Mouse (Mus musculus) liver, embryonic 11.5 days (tissue): ENCODE measurements at regions not wholly inside any gene's neighbourhood (a gene's known extent, or its start where the extent isn't known, plus 50 kb on each side); places are given as distances from the start of the nearest gene placed in this dataset.

Source experiments
- ATAC-seq: fragments of 200-750 bp; cut with Nextera tagmentation; replicated peaks from 2 replicates; pipeline ENCODE4 v1.8.0; 2017; ENCODE audit warnings: moderate number of reproducible peaks, mild to moderate bottlenecking, moderate TSS enrichment, moderate library complexity; ENCODE audit not compliant: low FRiP score
- DNase-seq: peaks from one replicate; pipeline ENCODE4 v3.0.0-alpha.2; 2017; ENCODE audit warnings: low spot score
- H3K27ac ChIP-seq: fragments of 300-500 bp; sonication (generic); 2 replicates; pipeline ENCODE4 v1.5.1; 2014; ENCODE audit warnings: mild to moderate bottlenecking, low read depth, low read length, control low read depth
- H3K27me3 ChIP-seq: fragments of 300-500 bp; sonication (generic); replicated peaks from 2 replicates; pipeline ENCODE4 v1.6.1; 2014; ENCODE audit warnings: low read length, mixed read lengths; ENCODE audit not compliant: control insufficient read depth, insufficient read depth
- H3K36me3 ChIP-seq: fragments of 300-500 bp; sonication (generic); 2 replicates; pipeline ENCODE4 v1.6.1; 2014; ENCODE audit warnings: mild to moderate bottlenecking, low read length, moderate library complexity, mixed read lengths; ENCODE audit not compliant: control insufficient read depth, insufficient read depth
- H3K4me1 ChIP-seq: fragments of 300-500 bp; sonication (generic); replicated peaks from 2 replicates; pipeline ENCODE4 v1.6.1; 2014; ENCODE audit warnings: low read length, mixed read lengths; ENCODE audit not compliant: control insufficient read depth, insufficient read depth
- H3K4me2 ChIP-seq: fragments of 300-500 bp; sonication (generic); 2 replicates; pipeline ENCODE4 v1.6.1; 2014; ENCODE audit warnings: mild to moderate bottlenecking, control low read depth, moderate library complexity
- H3K4me3 ChIP-seq: fragments of 300-500 bp; sonication (generic); 2 replicates; pipeline ENCODE4 v1.5.1; 2014; ENCODE audit warnings: low read depth, low read length, control low read depth
- H3K9ac ChIP-seq: fragments of 300-500 bp; sonication (generic); 2 replicates; pipeline ENCODE4 v1.6.1; 2014; ENCODE audit warnings: low read depth, low read length, control low read depth
- H3K9me3 ChIP-seq: fragments of 300-500 bp; sonication (generic); 2 replicates; pipeline ENCODE4 v1.6.1; 2016; ENCODE audit warnings: low read length, inconsistent platforms, mixed read lengths; ENCODE audit not compliant: control insufficient read depth
- WGBS: fragments of 180-500 bp; shearing (Covaris S2); extraction: QIAGEN DNeasy Blood & Tissue Kit; methylation state at CpG from one replicate; pipeline ENCODE4 v1.1.7; 2014; 5-methylcytosine and 5-hydroxymethylcytosine counted together

- H3K4me2 ChIP-seq, result no peak overlapping the region
- no peak overlapping the region for H3K27ac ChIP-seq
- ATAC-seq (no peak), DNase-seq (no peak)
- H3K4me3 ChIP-seq, result no peak overlapping the region
- no peaks in the 10 kb centered on the region for H3K27me3 ChIP-seq
- no peaks in the 10 kb centered on the region for H3K9me3 ChIP-seq
- 70% methylated on average over 10 of the region's 10 CpGs for WGBS
- no peaks in the 10 kb centered on the region for H3K4me1 ChIP-seq
- H3K9ac ChIP-seq, result no peak overlapping the region
- no peaks in the 10 kb centered on the region for H3K36me3 ChIP-seq
Measured at GRCm38 (mm10) chr9:47054595-47054994, 56.1 kb downstream of the Gm4791 start.

GRCm38 (mm10) chr9:47055558-47055957 lies 57.0 kb downstream of the Gm4791 start:
- no peaks in the 10 kb centered on the region for H3K4me1 ChIP-seq
- DNase-seq, result no peak
- no peak for ATAC-seq
- H3K9me3 ChIP-seq, result no peaks in the 10 kb centered on the region
- H3K4me2 ChIP-seq, result no peak overlapping the region
- no peak overlapping the region for H3K27ac ChIP-seq
- no peaks in the 10 kb centered on the region for H3K36me3 ChIP-seq
- no peak overlapping the region for H3K9ac ChIP-seq
- no peak overlapping the region for H3K4me3 ChIP-seq
- WGBS, result 79% methylated on average over 6 of the region's 6 CpGs
- no peaks in the 10 kb centered on the region for H3K27me3 ChIP-seq

GRCm38 (mm10) chr9:47059339-47060005 lies 60.9 kb downstream of the Gm4791 start:
- no peak overlapping the region for H3K4me3 ChIP-seq
- 75% methylated on average over 7 of the region's 7 CpGs for WGBS
- no peaks in the 10 kb centered on the region for H3K27me3 ChIP-seq
- no peaks in the 10 kb centered on the region for H3K4me1 ChIP-seq
- no peaks in the 10 kb centered on the region for H3K9me3 ChIP-seq
- H3K36me3 ChIP-seq, result no peaks in the 10 kb centered on the region
- H3K4me2 ChIP-seq, result no peak overlapping the region
- ATAC-seq (no peak), DNase-seq (no peak)
- H3K27ac ChIP-seq, result no peak overlapping the region
- H3K9ac ChIP-seq, result no peak overlapping the region

GRCm38 (mm10) chr9:47060757-47061156 lies 62.2 kb downstream of the Gm4791 start:
- 80% methylated on average over 2 of the region's 2 CpGs for WGBS
- ATAC-seq, result no peak
- no peaks in the 10 kb centered on the region for H3K36me3 ChIP-seq
- no peaks in the 10 kb centered on the region for H3K9me3 ChIP-seq
- H3K4me3 ChIP-seq, result no peak overlapping the region
- no peaks in the 10 kb centered on the region for H3K4me1 ChIP-seq
- no peak for DNase-seq
- H3K27me3 ChIP-seq, result no peaks in the 10 kb centered on the region
- no peak overlapping the region for H3K27ac ChIP-seq
- H3K9ac ChIP-seq, result no peak overlapping the region
- no peak overlapping the region for H3K4me2 ChIP-seq

GRCm38 (mm10) chr9:47062516-47062915 lies 64.0 kb downstream of the Gm4791 start:
- H3K9me3 ChIP-seq, result no peaks in the 10 kb centered on the region
- H3K36me3 ChIP-seq, result no peaks in the 10 kb centered on the region
- H3K4me3 ChIP-seq, result no peak overlapping the region
- no peak for DNase-seq
- no peak overlapping the region for H3K4me2 ChIP-seq
- 79% methylated on average over 7 of the region's 7 CpGs for WGBS
- ATAC-seq, result no peak
- no peak overlapping the region for H3K27ac ChIP-seq
- H3K4me1 ChIP-seq, result no peaks in the 10 kb centered on the region
- no peak overlapping the region for H3K9ac ChIP-seq
- H3K27me3 ChIP-seq, result no peaks in the 10 kb centered on the region

GRCm38 (mm10) chr9:47063751-47064150 lies 65.2 kb downstream of the Gm4791 start:
- WGBS, result 74% methylated on average over 5 of the region's 5 CpGs
- no peak overlapping the region for H3K27ac ChIP-seq
- H3K4me3 ChIP-seq, result no peak overlapping the region
- H3K4me1 ChIP-seq, result no peaks in the 10 kb centered on the region
- no peak overlapping the region for H3K9ac ChIP-seq
- no peaks in the 10 kb centered on the region for H3K9me3 ChIP-seq
- DNase-seq (no peak), ATAC-seq (no peak)
- H3K27me3 ChIP-seq, result no peaks in the 10 kb centered on the region
- no peak overlapping the region for H3K4me2 ChIP-seq
- no peaks in the 10 kb centered on the region for H3K36me3 ChIP-seq

GRCm38 (mm10) chr9:47064463-47065032 lies 66.0 kb downstream of the Gm4791 start:
- 72% methylated on average over 5 of the region's 5 CpGs for WGBS
- Histone ChIP-seq H3K27ac (no peak overlapping the region), H3K4me3 (no peak overlapping the region), H3K4me1 (no peaks in the 10 kb centered on the region), H3K27me3 (no peaks in the 10 kb centered on the region), H3K36me3 (no peaks in the 10 kb centered on the region), H3K9me3 (no peaks in the 10 kb centered on the region), H3K4me2 (no peak overlapping the region), H3K9ac (no peak overlapping the region)
- ATAC-seq (no peak), DNase-seq (no peak)

- no peak for ATAC-seq
- no peaks in the 10 kb centered on the region for H3K36me3 ChIP-seq
- H3K4me3 ChIP-seq, result no peak overlapping the region
- H3K4me2 ChIP-seq, result no peak overlapping the region
- no peak overlapping the region for H3K27ac ChIP-seq
- H3K4me1 ChIP-seq, result no peaks in the 10 kb centered on the region
- DNase-seq, result no peak
- no peaks in the 10 kb centered on the region for H3K27me3 ChIP-seq
- no peak overlapping the region for H3K9ac ChIP-seq
- 38% methylated on average over 5 of the region's 5 CpGs for WGBS
- no peaks in the 10 kb centered on the region for H3K9me3 ChIP-seq
Measured at GRCm38 (mm10) chr9:47069436-47069835, 70.9 kb downstream of the Gm4791 start.

GRCm38 (mm10) chr9:47070958-47071357 lies 72.4 kb downstream of the Gm4791 start:
- H3K27ac ChIP-seq, result no peak overlapping the region
- no peaks in the 10 kb centered on the region for H3K9me3 ChIP-seq
- no peak overlapping the region for H3K4me3 ChIP-seq
- no peaks in the 10 kb centered on the region for H3K27me3 ChIP-seq
- 92% methylated on average over 5 of the region's 5 CpGs for WGBS
- H3K36me3 ChIP-seq, result no peaks in the 10 kb centered on the region
- DNase-seq (no peak), ATAC-seq (no peak)
- no peak overlapping the region for H3K9ac ChIP-seq
- no peak overlapping the region for H3K4me2 ChIP-seq
- no peaks in the 10 kb centered on the region for H3K4me1 ChIP-seq
